Mouse (Mus musculus): ENCODE measurements around the gene Negr1.

GRCm38 (mm10) chr3:156703241-156703640, 141.6 kb downstream of the Negr1 start:
- no peak for TF ChIP-seq CTCF (IDR thresholded peaks at IDR 0.05; ENCODE audit: low read depth, low read length)
- TF ChIP-seq POLR2AphosphoS5 (IDR thresholded peaks at IDR 0.05; ENCODE audit: insufficient replicate concordance, low read depth, low read length): no peak
- TF ChIP-seq GATA1 (IDR thresholded peaks at IDR 0.05; ENCODE audit: borderline replicate concordance, low read length): no peak
- TF ChIP-seq TAL1 (conservative IDR thresholded peaks at IDR 0.05; ENCODE audit: low read depth, low read length): no peak
- TF ChIP-seq GATA2 (IDR thresholded peaks at IDR 0.05; ENCODE audit: borderline replicate concordance, low read depth, low read length): no peak
